Mouse (Mus musculus): Measurements from ENCODE around the gene Tmem51.
"Not testable (repeated sequence)": the region's sequence is repeated elsewhere in the genome, so short reads cannot be mapped to it uniquely, and the experiment has no call there.

Gene Tmem51

DNA sequence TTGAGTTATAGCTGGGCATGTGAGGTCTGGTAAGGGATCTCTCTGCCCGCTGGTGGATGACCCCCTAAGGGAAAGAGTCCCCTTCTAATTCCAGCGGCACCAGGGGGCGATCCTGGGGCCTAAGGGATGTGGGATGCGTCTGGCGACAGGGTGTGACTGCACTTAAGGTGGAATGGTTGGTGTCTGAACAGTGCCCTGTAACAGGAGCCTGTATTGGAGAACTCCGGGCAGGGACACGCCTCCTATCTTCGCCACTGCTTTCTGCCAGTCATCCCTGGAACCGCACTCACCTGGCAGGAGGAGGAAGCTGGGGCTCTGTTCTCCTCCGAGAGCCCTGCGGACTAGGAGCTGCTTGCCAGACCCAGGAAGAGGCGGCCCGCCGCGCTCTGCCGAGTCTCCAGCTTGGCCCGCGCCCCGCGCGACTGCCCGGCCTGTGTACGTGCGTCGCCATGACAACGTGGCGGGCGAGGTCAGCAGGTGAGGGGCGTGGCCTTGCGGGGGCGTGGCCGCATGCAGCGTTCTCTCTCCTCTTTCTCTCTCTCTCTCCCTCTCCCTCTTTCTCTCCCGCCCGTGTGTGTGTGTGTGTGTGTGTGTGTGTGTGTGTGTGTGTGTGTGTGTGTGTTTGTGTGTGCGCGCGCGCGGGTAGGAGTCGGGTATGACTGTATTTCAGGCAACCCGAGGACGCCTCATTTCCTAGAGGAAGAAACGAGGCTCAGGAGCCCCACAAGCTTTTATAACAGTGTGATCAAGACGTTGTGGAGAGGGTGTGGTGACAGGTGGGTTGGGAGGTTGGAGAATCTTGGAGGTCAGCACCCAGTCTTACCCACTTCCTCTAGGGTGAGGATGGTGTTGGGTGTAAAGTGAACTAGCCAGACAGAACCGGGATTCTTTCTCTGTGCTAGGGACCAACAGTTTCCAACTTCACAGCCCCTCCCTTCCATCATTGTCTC, 69.2 kb downstream of the Tmem51 start, which contains the start of gene Fhad1:
Gene Fhad1 (minus strand): TSS at position 424 of the 950 bp plus-strand sequence.
- DNase-seq (ENCODE audit: low spot score) = peak; percentile 84

DNA sequence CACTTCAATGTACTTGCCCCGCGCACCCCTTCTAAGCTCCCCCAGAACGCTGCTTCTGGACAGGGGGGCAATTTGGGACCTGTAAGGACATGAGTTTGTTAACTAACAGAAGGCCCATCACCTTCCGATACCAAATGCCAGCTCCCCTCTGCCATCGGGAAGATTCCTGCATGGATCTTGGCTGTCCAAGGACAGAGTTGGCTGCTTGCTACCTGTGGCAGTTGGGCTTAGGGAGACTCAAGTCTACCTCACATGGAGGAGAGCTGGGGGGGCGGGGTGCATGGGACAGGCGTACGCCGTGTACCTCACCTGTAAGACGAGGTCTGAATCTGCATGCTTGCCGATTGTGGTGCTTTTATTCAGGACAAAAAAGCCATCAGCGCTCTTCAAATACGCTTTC, 72.9 kb downstream of the Tmem51 start:
- no peak for DNase-seq (ENCODE audit: low spot score)

DNA sequence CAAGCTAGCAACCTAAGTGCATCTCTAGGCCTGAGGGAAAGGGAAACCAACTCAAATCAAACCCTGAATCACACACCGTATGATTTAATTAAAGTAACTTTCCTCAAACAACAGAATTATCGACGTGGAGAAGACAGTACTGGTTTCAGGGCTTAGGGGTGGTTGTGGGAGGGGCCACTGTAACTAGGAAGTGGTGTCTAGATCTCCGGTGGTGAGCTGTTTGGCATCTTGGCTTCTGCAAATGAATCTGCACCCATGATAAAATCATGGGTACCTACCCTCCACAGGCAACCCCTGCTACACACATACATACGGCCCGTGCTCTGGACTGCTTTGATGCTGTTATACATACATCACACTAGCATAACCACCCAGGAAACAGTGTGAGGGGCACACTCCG, 73.7 kb downstream of the Tmem51 start:
- DNase-seq (ENCODE audit: low spot score) = no peak

DNA sequence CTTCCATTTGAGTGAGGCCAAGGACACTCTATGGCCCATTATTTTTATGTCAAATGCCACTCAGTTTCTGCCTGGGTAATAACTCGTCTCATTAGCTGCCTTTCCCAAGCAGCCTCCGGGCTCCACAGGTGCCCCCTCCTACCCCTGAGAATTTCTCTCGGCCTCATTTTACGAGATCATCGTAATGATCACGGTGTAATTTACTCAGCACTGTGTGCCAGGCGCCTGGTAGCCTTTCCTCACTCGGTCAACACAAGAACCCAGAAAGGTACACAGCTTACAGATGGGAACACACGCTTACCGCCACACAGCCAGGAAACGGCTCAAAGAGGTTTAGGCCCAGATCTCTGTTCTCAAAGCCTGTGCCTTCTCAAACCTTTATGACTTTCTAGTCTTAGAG, 75.9 kb downstream of the Tmem51 start:
- no peak for DNase-seq (ENCODE audit: low spot score)

DNA sequence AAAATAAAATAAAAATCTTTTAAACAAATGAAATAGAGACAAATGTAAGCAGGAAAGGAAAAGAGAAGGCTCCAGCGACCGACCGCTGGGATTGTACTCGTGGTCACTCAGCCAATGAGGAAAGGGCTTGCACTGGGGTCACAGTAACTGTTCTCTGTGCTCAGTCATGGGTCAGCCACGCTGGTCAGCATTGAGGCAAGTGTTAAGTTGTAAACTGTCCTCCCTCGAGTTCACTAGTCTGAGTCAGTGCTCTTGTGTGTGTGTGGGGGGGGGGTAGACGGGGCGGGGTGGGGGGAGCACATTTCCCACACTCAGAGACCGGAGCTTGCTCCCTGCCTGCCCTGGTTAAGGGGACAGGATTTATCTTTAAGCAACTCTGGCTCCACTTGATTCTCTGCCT, 83.5 kb downstream of the Tmem51 start:
- no peak for DNase-seq (ENCODE audit: low spot score)

DNA sequence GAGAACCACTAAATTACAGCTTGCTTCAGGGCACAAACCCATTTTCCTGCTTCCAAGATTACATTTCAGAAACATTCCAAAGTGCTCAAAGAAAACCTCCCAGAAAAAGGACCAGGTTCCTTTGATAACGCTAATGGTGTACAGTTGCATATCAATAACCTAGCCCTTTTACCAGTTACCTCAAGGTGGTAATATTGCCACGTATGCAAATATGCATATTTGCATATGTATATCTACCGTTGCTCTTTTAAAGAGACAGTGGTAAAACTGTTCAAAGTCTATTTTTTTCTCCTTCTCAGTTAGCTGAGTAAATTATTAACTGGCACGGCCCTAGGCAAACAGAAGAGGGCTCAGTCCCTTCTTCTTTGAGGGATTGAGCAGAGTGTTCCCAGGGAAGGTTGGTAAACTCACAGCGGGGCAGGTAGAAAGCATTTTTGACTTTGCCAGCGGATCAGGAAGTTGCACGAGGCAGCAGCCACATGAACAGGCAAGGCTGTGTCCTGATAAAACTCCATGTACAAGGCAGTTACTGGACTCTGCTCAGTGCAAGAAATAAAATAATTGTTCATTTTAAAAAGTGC, 84.5 kb downstream of the Tmem51 start:
- no peak for DNase-seq (ENCODE audit: low spot score)

DNA sequence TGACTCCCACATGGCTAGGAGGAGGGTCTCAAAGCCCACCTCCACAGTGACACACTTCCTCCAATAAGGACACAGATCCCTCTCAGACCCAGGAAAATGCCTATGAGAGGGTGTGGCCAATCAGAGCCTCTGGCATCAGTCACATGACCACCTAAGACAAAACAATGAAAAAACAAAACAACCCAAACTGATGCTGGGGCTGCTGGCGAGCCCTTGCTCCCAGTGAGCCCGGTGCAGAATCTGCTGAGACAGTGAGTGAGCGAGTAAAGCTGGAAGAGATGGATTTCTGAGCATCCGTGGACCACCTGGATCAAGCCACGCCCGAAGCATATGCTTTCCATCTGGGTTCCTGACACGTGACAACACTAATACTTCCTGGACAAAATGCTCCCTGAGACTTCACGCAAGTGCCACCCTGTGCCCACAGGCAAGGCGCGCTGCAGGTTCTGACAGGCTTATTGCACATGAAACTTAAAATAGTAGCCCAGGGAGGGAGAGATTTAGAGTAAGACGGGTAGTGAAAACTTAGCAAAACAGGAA, 85.8 kb downstream of the Tmem51 start:
- peak; percentile 58 for DNase-seq (ENCODE audit: low spot score)

DNA sequence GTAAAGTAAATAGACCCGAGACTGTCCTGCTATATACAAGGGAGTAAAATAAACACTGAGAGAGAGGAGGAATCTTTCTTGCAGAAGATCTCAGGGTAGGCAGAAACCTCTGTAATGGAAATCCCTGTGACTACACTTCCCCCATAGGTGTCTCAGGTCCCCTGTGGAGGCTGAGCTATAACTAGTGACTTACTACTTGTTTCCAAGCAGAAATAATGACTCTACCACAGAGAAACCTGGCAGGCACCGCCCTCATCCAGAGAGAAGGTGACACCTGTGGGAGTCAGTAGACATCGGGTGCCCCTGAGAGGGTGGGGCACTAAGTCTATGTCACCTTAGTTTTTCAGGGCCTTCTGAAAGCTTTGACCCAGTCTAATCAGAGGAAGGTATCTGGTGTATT, 87.2 kb downstream of the Tmem51 start:
- no peak for DNase-seq (ENCODE audit: low spot score)

DNA sequence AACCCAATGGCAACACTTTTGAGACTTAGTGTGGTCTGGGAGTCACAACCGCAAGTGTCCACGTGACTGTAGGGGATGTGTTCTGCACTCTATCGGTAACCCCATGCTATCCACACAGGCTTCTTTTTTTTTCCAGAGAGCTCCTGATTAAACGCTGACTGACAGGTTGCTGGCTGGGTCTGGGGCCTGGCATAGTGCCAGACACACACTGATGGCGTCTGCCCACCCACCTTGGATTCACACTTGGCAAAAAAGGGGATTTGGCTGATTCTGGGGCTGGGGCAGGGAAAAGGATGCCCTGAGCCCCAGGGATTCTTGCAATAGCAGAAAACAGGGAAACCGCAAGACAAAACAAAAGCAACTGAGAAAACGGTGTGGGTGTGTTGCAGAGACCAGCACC, 88.0 kb downstream of the Tmem51 start:
- DNase-seq (ENCODE audit: low spot score) = no peak

DNA sequence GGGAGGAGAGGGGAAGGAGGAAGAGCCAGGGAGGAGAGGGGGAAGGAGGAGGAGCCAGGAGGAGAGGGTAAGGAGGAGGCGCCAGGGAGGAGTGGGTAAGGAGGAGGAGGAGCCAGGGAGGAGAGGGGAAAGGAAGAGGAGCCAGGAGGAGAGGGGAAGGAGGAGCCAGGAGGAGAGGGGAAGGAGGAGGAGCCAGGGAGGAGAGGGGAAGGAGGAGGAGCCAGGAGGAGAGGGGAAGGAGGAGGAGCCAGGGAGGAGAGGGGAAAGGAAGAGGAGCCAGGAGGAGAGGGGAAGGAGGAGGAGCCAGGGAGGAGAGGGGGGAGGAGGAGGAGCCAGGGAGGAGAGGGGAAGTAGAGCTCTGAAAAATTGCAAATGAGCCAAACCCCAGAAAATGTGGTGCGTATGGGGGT, 90.0 kb downstream of the Tmem51 start:
- DNase-seq (ENCODE audit: low spot score) = not testable (repeated sequence)

DNA sequence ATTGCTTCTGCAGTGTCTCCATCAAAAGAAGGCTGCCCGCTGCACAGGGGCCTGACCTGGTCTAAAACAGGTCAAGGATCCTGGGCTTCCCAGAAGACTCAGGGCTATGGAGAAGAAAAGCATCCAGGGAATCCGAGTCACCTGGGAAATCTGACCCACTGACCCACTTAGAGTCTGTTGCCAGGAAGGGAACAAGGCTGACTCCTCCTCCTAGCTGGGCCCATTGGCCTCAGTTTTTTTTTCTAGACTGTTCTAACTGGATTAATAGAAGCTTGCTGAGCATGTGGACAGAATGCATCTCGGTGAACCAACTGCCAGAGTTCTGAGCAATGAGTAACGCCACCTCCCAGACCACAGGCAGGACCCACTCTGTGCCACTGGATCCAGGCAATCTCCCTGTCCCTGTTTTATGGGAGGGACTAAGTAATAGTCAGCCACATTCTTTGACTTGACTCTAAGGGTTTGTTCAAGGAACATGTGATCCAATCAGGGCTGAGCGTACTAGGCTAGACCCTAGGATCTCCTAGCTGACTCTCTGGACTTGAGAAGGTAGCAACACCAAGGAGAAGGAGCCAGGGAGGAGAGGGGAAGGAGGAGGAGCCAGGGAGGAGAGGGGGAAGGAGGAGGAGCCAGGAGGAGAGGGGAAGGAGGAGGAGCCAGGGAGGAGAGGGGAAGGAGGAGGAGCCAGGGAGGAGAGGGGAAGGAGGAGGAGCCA, 90.6 kb downstream of the Tmem51 start:
- no peak for DNase-seq (ENCODE audit: low spot score)

DNA sequence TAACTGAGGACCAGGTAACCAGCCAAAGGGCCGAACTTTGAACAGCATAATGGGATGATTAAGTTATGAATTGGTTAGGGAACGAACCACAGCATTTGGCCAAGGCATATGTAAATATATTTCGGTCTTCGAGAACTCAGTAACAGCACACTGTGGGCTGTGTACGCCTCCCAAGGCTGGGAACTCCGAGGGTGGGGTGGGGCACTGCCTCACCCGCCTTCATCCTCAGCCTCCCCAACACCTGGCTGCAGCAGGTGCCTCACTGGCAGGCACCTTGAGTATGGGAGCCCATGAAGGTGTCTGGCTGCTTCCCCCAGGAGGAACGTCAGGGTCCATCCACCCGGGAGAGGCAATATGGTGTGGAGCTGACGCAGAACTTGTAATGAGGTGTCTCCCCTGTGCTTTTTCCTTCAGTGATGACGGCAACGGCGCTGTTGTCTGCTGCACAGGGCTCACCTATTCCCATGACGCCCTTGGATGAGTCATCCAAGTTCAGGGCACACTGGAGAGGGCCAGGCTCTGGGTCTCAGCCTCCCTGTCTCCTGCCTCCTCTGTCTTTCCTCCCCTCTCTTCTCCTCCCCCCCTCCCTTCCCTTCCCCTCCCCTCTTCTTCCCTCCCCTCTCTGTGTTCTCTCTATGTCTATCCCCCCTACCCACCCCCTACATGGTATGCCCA, 91.4 kb downstream of the Tmem51 start:
- no peak for DNase-seq (ENCODE audit: low spot score)

DNA sequence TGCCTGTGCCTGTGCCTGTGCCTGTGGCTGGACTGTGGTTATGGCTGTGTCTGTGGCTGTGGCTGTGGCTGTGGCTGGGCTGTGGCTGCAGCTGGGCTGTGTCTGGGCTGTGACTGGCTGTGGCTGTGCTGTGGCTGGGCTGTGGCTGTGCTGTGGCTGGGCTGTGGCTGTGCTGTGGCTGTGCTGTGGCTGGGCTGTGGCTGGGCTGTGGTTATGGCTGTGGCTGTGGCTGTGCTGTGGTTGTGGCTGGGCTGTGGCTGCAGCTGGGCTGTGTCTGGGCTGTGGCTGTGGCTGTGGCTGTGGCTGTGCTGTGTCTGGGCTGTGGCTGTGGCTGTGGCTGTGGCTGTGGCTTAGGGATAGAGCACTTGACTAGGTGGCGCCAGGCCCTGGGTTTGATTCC, 95.9 kb downstream of the Tmem51 start:
- DNase-seq (ENCODE audit: low spot score) = no peak

DNA sequence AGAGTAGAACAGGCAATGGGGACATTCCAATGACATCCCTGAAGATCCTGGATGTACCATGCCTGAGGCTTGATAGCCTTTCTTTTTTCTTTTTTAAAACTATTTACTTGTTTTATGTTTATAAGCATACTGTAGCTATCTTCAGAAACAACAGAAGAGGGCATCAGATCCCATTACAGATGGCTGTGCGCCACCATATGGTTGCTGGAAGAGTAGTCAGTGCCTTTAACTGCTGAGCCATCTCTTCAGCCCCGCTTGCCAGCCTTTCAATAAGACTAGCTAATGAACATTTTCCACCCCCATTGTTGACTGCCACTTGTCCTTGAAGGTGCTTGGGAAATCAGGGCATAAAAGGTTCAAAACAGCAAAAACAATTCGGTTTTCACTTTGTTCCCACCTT, 100.4 kb downstream of the Tmem51 start:
- DNase-seq (ENCODE audit: low spot score) = peak; percentile 23

DNA sequence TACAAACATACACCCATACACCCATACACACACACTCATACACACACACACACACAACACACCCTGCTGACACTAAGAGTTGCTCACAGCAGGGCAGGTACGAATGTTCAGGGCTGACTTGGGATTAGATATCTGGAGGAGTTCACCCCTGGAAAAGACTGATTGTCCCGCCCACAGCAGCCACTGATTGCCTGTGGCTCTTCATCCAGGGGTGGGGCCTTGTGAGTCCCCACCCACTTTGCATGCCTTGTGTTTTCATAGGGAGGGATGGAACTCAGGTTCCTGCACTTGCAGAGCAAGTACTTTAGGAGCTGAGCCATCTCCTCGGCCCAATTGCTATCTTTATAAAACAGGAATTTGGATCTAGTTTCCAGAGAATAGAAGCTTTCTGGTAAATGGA, 102.6 kb downstream of the Tmem51 start:
- no peak for DNase-seq (ENCODE audit: low spot score)

All from retina, embryonic 14.5 days (tissue).